Mouse (Mus musculus): ENCODE data around the gene Uqcr11. TPM values are rescaled to one million over a fixed set of nuclear protein-coding genes. Genes with fewer than 3 reads are reported as not detected.

Uqcr11 gene
- total RNA-seq, 1 experiment from 2014 or later = 35.4 TPM

DNA sequence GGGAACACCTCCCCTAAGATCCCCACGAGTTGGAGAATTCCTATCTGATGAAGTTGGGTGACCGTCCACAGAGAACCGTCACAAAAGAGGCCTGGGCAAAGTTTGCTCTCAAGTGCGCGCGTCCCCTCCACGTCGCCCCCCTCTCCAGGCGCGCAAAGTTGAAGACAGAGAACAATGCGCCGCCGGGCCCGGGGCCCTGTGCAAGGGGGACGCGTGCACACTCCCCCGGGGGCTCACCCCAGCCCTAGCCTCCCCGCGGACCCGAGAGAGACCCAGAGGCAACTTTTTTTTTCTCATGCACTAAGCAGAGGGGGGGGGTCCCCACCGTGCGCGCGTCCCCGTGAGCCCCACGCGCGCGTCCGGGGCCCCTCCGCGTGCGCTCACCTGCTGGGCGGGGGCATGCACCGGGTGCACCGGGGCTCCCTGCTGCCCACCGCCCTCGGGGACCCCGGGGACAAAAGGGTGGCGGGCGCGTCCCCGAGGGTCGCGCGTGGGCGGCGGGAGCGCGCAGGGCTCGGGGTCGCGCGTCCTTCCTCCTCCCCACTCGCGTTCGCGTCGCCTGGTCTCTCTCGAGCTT, 26.4 kb upstream of the Uqcr11 start:
- ATAC-seq (ENCODE audit: extremely low read depth, insufficient number of reproducible peaks, low FRiP score, poor library complexity, severe bottlenecking) = no peak

- no peak for ATAC-seq (ENCODE audit: extremely low read depth, insufficient number of reproducible peaks, low FRiP score, poor library complexity, severe bottlenecking)
These were observed 25.8 kb upstream of the Uqcr11 start for GRCm38 (mm10) chr10:80432387-80432785.

GRCm38 (mm10) chr10:80431570-80432386, 25.1 kb upstream of the Uqcr11 start:
- no peak for ATAC-seq (ENCODE audit: extremely low read depth, insufficient number of reproducible peaks, low FRiP score, poor library complexity, severe bottlenecking)

GRCm38 (mm10) chr10:80430375-80430980, 23.8 kb upstream of the Uqcr11 start:
- ATAC-seq (ENCODE audit: extremely low read depth, insufficient number of reproducible peaks, low FRiP score, poor library complexity, severe bottlenecking) = no peak

DNA sequence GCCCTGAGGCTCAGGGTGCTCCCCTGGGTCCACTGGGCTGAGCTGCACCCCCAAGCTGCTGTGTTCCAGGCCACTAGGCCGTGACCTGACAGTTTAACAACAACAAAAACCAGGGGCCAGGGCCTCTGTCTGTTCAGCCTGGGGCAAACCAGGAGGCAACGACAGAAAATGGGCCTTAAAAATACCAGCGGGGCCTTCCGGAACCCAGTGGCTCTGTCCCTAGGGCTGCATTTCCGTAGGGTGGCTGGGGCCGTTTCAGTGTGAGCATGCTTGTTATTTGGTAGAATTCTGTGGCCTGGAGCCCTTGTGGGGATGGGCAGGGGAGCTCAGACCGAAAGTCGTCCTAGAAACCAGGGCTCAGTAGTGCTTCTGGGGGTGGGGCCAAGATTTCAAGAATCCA, 23.2 kb upstream of the Uqcr11 start:
- peak; percentile 28 for ATAC-seq (ENCODE audit: extremely low read depth, insufficient number of reproducible peaks, low FRiP score, poor library complexity, severe bottlenecking)

DNA sequence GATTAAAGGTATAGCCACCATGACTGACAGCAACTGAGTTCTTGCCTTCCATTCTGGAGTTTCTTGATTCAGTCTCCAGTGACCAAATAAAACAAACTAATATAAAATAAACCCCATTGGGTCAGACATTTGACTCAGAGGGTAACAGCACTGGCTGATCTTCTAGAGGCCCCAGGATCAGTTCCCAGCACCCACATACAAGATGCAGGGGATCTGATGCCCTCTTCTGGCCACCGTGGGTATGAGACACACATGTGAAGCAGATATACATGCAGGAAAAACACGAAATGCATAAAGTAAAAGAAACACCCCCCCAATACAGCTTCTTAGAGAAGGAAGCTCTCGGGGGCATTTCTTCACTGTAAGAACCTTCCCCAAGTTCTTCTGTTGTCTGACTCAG, 18.4 kb upstream of the Uqcr11 start:
- no peak for ATAC-seq (ENCODE audit: extremely low read depth, insufficient number of reproducible peaks, low FRiP score, poor library complexity, severe bottlenecking)

DNA sequence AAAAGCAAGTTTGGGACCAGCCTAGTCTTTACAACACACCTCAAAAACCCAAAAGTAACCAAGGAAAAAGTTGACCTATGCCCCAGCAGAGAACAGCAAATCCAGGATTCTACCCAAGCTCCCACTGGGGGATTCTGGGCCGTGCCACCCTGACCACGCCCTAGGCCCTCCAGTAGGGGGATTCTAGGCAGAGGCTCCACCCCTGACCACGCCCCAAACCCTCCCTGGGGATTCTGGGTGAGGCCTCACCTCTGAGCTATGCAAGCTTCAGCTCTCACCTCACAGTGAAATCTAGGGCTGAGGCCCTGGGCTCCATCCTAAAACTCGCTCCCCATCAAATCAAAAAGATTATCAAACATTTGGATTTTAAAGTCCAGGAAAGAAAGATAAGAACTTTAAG, 16.9 kb upstream of the Uqcr11 start:
- ATAC-seq (ENCODE audit: extremely low read depth, insufficient number of reproducible peaks, low FRiP score, poor library complexity, severe bottlenecking) = no peak

DNA sequence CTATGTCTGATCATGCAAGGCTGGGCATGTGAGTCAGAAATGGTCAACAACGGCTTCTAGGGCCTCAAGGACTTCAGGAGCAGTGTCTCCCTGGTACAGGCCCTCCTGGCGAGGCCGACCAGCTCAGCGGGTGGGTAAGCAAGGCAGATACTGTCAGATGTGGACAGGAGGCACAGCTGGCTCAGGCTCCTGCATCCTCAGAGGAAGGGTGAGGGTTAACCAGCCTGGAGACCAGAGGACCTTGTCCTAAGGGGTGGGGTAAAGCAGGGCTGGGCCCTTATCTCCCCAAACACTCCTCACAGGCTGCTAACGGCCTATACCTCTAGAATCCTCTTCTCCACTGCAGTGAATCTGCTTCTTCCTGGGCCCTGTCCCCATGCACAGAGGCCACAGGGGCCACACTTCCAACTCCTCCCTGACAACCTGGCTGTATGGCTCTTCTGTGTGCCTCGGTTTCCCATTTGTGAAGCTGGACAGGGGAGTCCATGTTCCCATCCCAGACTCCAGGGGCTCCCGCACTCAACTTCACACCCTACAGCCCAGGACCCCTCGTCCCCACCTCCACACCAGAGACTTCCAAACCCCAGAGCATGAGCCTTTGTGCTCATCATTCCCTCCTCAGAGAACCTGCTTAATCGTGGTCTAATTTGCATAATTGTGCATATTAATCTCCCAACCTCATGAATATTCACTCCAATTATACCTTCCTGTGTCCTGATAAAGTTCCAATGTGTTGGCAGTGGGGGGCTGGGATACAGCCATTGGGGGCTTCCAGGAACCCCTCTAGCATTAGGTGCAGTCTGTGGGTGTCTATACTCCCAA, 15.2 kb upstream of the Uqcr11 start:
- no peak for ATAC-seq (ENCODE audit: extremely low read depth, insufficient number of reproducible peaks, low FRiP score, poor library complexity, severe bottlenecking)

GRCm38 (mm10) chr10:80421208-80421607, 14.6 kb upstream of the Uqcr11 start:
- ATAC-seq (ENCODE audit: extremely low read depth, insufficient number of reproducible peaks, low FRiP score, poor library complexity, severe bottlenecking) = no peak

DNA sequence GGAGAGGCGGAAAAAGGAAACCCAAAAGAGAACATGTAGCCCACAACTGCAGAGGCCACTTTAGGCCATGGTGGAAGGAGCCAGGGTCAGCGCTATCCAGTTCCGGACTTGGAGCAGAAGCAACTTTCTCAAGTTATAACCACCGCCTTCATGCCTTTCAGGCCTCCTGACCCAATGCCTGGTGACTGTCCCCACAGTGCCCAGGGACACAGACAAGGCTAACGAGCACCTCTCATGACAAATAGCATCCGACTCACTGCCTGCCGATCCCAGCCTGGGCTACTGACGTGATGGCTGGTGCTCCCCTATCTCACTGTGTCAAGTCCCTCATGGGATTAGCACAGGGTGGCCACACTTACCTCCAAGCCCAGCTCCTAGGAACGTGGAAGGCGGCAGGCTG, 14.1 kb upstream of the Uqcr11 start:
- no peak for ATAC-seq (ENCODE audit: extremely low read depth, insufficient number of reproducible peaks, low FRiP score, poor library complexity, severe bottlenecking)

GRCm38 (mm10) chr10:80419419-80419818, 12.8 kb upstream of the Uqcr11 start:
- ATAC-seq (ENCODE audit: extremely low read depth, insufficient number of reproducible peaks, low FRiP score, poor library complexity, severe bottlenecking) = no peak

GRCm38 (mm10) chr10:80418311-80418710, 11.7 kb upstream of the Uqcr11 start:
- no peak for ATAC-seq (ENCODE audit: extremely low read depth, insufficient number of reproducible peaks, low FRiP score, poor library complexity, severe bottlenecking)

DNA sequence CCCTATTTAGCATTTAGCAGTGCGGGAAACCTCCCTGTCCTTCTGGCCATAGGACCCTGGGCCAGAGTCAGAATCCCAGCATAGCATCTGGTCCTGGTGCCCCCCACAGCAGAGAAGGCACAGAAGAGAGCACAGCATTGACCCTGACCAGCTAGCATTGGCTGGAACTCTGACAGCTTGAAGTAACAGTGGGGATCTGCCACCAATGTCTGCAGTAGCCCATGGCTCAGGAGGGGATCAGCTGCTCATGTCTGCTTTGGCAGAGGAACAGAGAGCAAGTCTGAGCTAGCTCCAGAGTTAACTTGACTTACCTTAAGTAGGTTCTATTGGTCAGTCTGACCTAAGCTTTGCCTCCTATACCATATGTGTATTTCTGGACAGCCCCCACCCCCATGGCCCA, 11.2 kb upstream of the Uqcr11 start:
- no peak for ATAC-seq (ENCODE audit: extremely low read depth, insufficient number of reproducible peaks, low FRiP score, poor library complexity, severe bottlenecking)

GRCm38 (mm10) chr10:80417371-80417770, 10.7 kb upstream of the Uqcr11 start:
- ATAC-seq (ENCODE audit: extremely low read depth, insufficient number of reproducible peaks, low FRiP score, poor library complexity, severe bottlenecking) = no peak

DNA sequence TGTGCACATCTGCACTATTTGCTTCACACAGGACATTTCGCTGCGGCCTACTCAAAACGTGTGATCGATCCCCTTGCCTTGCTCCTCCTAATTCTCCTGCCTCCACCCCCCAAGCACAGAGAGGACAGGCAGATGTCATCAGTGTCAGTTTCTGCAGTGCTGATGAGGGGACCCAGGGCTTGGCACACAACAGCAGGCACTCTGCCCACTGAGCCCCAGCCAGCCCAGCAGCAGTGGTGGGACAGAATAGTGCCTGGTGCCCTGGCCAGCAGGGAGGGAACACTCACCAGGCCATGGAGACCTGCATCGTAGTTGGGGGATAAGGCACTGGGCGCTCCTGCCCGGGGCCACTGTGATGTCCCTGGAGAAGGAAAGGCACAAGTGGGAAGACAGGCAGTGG, 8.9 kb upstream of the Uqcr11 start:
- no peak for ATAC-seq (ENCODE audit: extremely low read depth, insufficient number of reproducible peaks, low FRiP score, poor library complexity, severe bottlenecking)

DNA sequence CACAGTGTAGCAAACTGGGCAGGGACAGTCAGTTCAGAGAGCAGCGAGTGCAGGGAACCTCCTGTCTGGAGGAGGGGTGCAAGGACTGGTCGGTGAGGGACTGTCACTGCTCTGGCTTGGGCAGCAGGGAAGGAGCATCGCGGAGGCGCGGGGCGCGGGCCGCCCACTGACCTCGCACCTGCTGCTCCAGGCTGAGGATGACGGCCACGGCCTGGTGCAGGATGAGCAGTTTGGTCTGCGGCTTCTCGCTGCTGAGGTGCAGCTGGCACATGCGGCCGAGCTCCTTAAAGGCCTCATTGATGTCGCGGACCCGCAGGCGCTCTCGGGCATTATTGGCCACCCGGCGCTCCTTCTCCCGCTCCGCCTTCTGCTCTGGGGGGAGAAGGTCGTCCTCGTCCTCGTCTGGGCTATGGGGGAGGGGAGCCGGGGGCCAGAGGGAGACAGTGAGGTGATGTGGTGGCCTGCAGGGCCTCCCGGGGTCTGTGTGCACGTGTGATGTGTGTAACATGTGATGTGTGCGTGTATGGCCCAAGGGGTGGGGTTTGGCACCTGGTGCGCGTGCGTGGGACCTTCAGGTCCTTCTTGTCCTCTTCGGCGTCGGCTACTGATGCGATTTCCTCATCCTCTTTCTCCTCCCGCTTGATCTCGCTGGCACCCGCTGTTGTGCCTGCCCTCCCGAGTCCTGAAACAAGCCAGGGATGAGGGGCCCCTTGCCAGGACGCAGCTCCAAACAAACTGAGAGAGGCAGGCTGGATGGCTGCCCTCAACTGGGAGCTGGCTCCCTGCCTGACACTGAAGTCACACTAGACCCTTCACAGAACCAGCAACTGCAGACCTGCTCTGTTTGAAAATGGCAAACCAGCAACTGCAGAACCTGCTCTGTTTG, 6.3 kb upstream of the Uqcr11 start:
- no peak for ATAC-seq (ENCODE audit: extremely low read depth, insufficient number of reproducible peaks, low FRiP score, poor library complexity, severe bottlenecking)

DNA sequence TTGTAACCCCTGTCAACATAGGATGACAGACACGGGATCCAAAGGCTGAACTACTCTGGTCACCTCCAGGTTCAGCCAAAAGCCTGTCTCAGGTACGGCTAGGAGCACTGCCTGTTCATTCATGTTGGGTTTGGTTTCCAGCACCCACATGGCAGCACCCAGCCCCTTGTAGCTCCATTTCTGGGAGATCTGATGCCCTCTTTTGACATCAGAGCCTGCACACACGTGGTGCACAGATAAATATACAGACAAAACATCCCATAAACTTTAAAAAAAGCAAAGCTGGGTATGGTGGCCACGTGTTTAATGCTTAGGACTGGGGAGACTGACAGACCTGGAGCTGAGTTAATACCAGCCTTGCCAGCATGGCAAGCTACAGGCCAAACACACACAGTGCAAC, 1.3 kb upstream of the Uqcr11 start:
- no peak for ATAC-seq (ENCODE audit: extremely low read depth, insufficient number of reproducible peaks, low FRiP score, poor library complexity, severe bottlenecking)

DNA sequence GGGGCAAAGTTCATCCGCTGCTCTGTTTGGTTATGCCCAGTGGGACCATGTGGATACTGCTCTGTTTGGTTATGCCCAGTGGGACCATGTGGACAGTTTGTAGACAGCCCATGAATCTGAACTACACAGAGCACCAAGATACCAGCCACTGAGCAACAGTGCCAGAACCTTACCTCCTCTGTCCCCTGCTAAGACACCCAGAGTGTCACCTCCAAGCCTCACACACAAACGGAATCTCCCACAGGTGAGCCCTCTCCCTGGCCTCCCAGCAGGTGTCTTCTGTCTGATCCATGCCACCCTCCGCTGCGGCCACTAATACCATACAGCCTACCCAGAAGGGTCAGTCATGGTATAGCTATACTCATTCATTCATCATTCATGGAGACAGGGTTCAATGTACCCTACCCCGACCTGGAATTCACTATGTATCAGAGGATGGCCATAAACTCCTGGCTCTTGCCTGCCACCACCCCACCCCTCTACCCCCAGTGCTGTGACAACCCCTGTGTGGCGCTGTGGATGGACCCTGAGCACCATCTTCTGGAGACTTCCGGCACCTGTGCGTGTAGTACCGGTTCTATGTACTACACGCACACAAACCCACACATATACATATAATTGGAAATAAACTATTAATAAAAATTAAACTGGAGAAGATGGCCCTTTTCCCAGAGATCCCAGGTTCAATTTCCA, 1.0 kb downstream of the Uqcr11 start:
- no peak for ATAC-seq (ENCODE audit: extremely low read depth, insufficient number of reproducible peaks, low FRiP score, poor library complexity, severe bottlenecking)

Data from neutrophil, adult 5-6 weeks (primary cell).